Mouse (Mus musculus): ENCODE measurements around the gene Sec24b.

DNA sequence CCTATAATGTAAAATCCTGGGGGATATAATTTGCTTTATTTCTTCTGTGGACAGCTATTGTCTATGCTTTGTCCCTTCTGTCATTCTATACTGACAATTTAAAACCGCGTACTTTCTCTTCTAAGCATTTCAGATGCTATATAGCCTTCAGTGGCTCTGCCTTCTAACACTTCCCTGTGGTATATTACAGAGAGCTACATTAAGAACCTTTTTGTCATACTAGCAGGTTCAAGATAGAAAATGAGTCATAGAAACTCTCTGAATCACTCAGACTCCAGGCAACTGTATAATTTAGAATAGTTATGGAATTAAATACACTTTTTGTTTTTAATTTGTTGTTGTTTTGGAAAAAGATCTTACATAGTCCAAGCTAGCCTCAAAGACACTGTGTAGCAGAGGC is 120.6 kb downstream of the Sec24b start:
- TF ChIP-seq CTCF (IDR thresholded peaks at IDR 0.05; ENCODE audit: low read depth), result no peak
- no peak for TF ChIP-seq EP300 (optimal IDR thresholded peaks at IDR 0.05)

All from stomach, postnatal 0 days (tissue).